Mouse (Mus musculus) midbrain, embryonic 16.5 days (tissue): Measurements from ENCODE around the gene Armc7. TPM values are rescaled to one million over a fixed set of nuclear protein-coding genes. Genes with fewer than 3 reads are reported as not detected.
"Not testable (repeated sequence)": the region's sequence is repeated elsewhere in the genome, so short reads cannot be mapped to it uniquely, and the experiment has no call there.

Experiments
- ATAC-seq: fragments of 200-750 bp; cut with Nextera tagmentation; 2 replicates; pipeline ENCODE4 v1.8.0; 2017; ENCODE audit warnings: moderate TSS enrichment
- H3K27ac ChIP-seq: fragments of 300-500 bp; sonication (generic); 2 replicates; pipeline ENCODE4 v1.5.1; 2014; ENCODE audit warnings: mild to moderate bottlenecking, low read length, mixed read lengths
- H3K27me3 ChIP-seq: fragments of 300-500 bp; sonication (generic); 2 replicates; pipeline ENCODE4 v1.6.1; 2014; ENCODE audit warnings: low read depth, low read length, mixed read lengths; ENCODE audit not compliant: control insufficient read depth, insufficient read depth
- H3K36me3 ChIP-seq: fragments of 300-500 bp; sonication (generic); 2 replicates; pipeline ENCODE4 v1.6.1; 2014; ENCODE audit warnings: mild to moderate bottlenecking, low read length, moderate library complexity, mixed read lengths; ENCODE audit not compliant: control insufficient read depth, insufficient read depth
- H3K4me1 ChIP-seq: fragments of 300-500 bp; sonication (generic); 2 replicates; pipeline ENCODE4 v1.6.1; 2014; ENCODE audit warnings: mild to moderate bottlenecking, low read length, mixed read lengths; ENCODE audit not compliant: control insufficient read depth, insufficient read depth
- H3K4me2 ChIP-seq: fragments of 300-500 bp; sonication (generic); 2 replicates; pipeline ENCODE4 v1.6.1; 2014; ENCODE audit warnings: mild to moderate bottlenecking, low read length, mixed read lengths
- H3K4me3 ChIP-seq: fragments of 300-500 bp; sonication (generic); 2 replicates; pipeline ENCODE4 v1.5.1; 2014; ENCODE audit warnings: low read depth, mild to moderate bottlenecking, low read length, moderate library complexity, mixed read lengths
- H3K9ac ChIP-seq: fragments of 300-500 bp; sonication (generic); 2 replicates; pipeline ENCODE4 v1.6.1; 2014; ENCODE audit warnings: low read depth, low read length, mixed read lengths
- H3K9me3 ChIP-seq: fragments of 300-500 bp; sonication (generic); replicated peaks from 2 replicates; pipeline ENCODE4 v1.6.1; 2014; ENCODE audit warnings: mild to moderate bottlenecking, low read length, mixed read lengths; ENCODE audit not compliant: control insufficient read depth, poor library complexity, severe bottlenecking
- WGBS: fragments of 180-500 bp; shearing (Covaris S2); extraction: QIAGEN DNeasy Blood & Tissue Kit; methylation state at CpG from one replicate; pipeline ENCODE4 v1.1.7; 2014; 5-methylcytosine and 5-hydroxymethylcytosine counted together
- polyA plus RNA-seq: library from polyadenylated mRNA; unstranded; fragments of >200 nt; fragmentation: Nextera tagmentation; extraction: Ambion mirVana; gene quantifications from 2 replicates; pipeline ENCODE4 v1.2.1, GENCODE M21; 2015

Armc7 gene
- polyA plus RNA-seq, 1 experiment from 2014 or later: 19.6 TPM

GRCm38 (mm10) chr11:115451781-115452241 lies 23.7 kb upstream of the Armc7 start:
- no peak overlapping the region for H3K9ac ChIP-seq
- no peaks in the 10 kb centered on the region for H3K36me3 ChIP-seq
- no peaks in the 10 kb centered on the region for H3K27me3 ChIP-seq
- no peaks in the 10 kb centered on the region for H3K4me1 ChIP-seq
- no peak overlapping the region for H3K27ac ChIP-seq
- ATAC-seq: no peak
- H3K4me3 ChIP-seq: no peak overlapping the region
- no peak overlapping the region for H3K4me2 ChIP-seq
- WGBS: 86% methylated on average over 8 of the region's 8 CpGs
- H3K9me3 ChIP-seq: no peaks in the 10 kb centered on the region

GRCm38 (mm10) chr11:115452281-115452860 lies 23.1 kb upstream of the Armc7 start:
- no peaks in the 10 kb centered on the region for H3K27me3 ChIP-seq
- H3K4me2 ChIP-seq: no peak overlapping the region
- H3K9me3 ChIP-seq: no peaks in the 10 kb centered on the region
- no peak for ATAC-seq
- no peak overlapping the region for H3K27ac ChIP-seq
- no peaks in the 10 kb centered on the region for H3K36me3 ChIP-seq
- H3K4me1 ChIP-seq: no peaks in the 10 kb centered on the region
- no peak overlapping the region for H3K9ac ChIP-seq
- H3K4me3 ChIP-seq: no peak overlapping the region
- 76% methylated on average over 7 of the region's 7 CpGs for WGBS

GRCm38 (mm10) chr11:115453306-115453705 lies 22.2 kb upstream of the Armc7 start:
- no peak overlapping the region for H3K27ac ChIP-seq
- 62% methylated on average over 4 of the region's 4 CpGs for WGBS

GRCm38 (mm10) chr11:115454822-115455221 lies 20.6 kb upstream of the Armc7 start:
- not testable (repeated sequence) for H3K27me3 ChIP-seq
- 86% methylated on average over 6 of the region's 6 CpGs for WGBS

More at GRCm38 (mm10) chr11:115453306-115453705, 22.2 kb upstream of the Armc7 start:
- Histone ChIP-seq H3K4me2 (no peak overlapping the region), H3K36me3 (no peaks in the 10 kb centered on the region), H3K4me3 (no peak overlapping the region), H3K9me3 (no peaks in the 10 kb centered on the region), H3K27me3 (no peaks in the 10 kb centered on the region), H3K9ac (no peak overlapping the region), H3K4me1 (no peaks in the 10 kb centered on the region)
- no peak for ATAC-seq

GRCm38 (mm10) chr11:115455619-115456018 lies 19.8 kb upstream of the Armc7 start:
- Histone ChIP-seq H3K9me3 (no peaks in the 10 kb centered on the region), H3K36me3 (no peaks in the 10 kb centered on the region), H3K9ac (no peak overlapping the region), H3K27ac (no peak overlapping the region), H3K4me3 (no peak overlapping the region), H3K4me2 (no peak overlapping the region), H3K27me3 (no peaks in the 10 kb centered on the region), H3K4me1 (no peaks in the 10 kb centered on the region)
- WGBS: 86% methylated on average over 15 of the region's 15 CpGs
- ATAC-seq: no peak

More at GRCm38 (mm10) chr11:115454822-115455221, 20.6 kb upstream of the Armc7 start:
- not testable (repeated sequence) for H3K4me3 ChIP-seq, H3K9ac ChIP-seq, H3K4me2 ChIP-seq, H3K36me3 ChIP-seq, H3K9me3 ChIP-seq, ATAC-seq, H3K27ac ChIP-seq, H3K4me1 ChIP-seq

GRCm38 (mm10) chr11:115456182-115456581 lies 19.3 kb upstream of the Armc7 start:
- Histone ChIP-seq H3K9me3 (no peaks in the 10 kb centered on the region), H3K27ac (no peak overlapping the region), H3K4me1 (no peaks in the 10 kb centered on the region), H3K4me3 (no peak overlapping the region), H3K4me2 (no peak overlapping the region), H3K27me3 (no peaks in the 10 kb centered on the region), H3K36me3 (no peaks in the 10 kb centered on the region), H3K9ac (no peak overlapping the region)
- ATAC-seq: no peak
- WGBS: 96% methylated on average over 5 of the region's 5 CpGs

GRCm38 (mm10) chr11:115457405-115457804 lies 18.1 kb upstream of the Armc7 start:
- no peak overlapping the region for H3K4me2 ChIP-seq
- H3K27me3 ChIP-seq: no peaks in the 10 kb centered on the region
- H3K4me1 ChIP-seq: no peaks in the 10 kb centered on the region
- no peak for ATAC-seq
- H3K36me3 ChIP-seq: no peaks in the 10 kb centered on the region
- no peak overlapping the region for H3K4me3 ChIP-seq
- no peaks in the 10 kb centered on the region for H3K9me3 ChIP-seq
- WGBS: 30% methylated on average over 6 of the region's 6 CpGs
- H3K27ac ChIP-seq: no peak overlapping the region
- no peak overlapping the region for H3K9ac ChIP-seq

- H3K27ac ChIP-seq: no peak overlapping the region
- no peaks in the 10 kb centered on the region for H3K27me3 ChIP-seq
- H3K9ac ChIP-seq: no peak overlapping the region
- H3K4me1 ChIP-seq: no peaks in the 10 kb centered on the region
- H3K4me3 ChIP-seq: no peak overlapping the region
- 15% methylated on average over 8 of the region's 8 CpGs for WGBS
- H3K4me2 ChIP-seq: no peak overlapping the region
- ATAC-seq: no peak
- H3K36me3 ChIP-seq: no peaks in the 10 kb centered on the region
- H3K9me3 ChIP-seq: no peaks in the 10 kb centered on the region
Observed at GRCm38 (mm10) chr11:115460976-115461375, 14.5 kb upstream of the Armc7 start.

GRCm38 (mm10) chr11:115461846-115462242 lies 13.6 kb upstream of the Armc7 start:
- Histone ChIP-seq H3K4me1 (no peaks in the 10 kb centered on the region), H3K27ac (no peak overlapping the region), H3K36me3 (no peaks in the 10 kb centered on the region), H3K9ac (no peak overlapping the region), H3K4me2 (no peak overlapping the region), H3K4me3 (no peak overlapping the region), H3K9me3 (no peaks in the 10 kb centered on the region), H3K27me3 (no peaks in the 10 kb centered on the region)
- 74% methylated on average over 5 of the region's 5 CpGs for WGBS
- ATAC-seq: no peak
